Mouse (Mus musculus) stomach, postnatal 0 days (tissue): ENCODE results near the gene Usp4. TPM values are rescaled to one million over a fixed set of nuclear protein-coding genes. Genes with fewer than 3 reads are reported as not detected.
"Not testable (repeated sequence)": the region's sequence is repeated elsewhere in the genome, so short reads cannot be mapped to it uniquely, and the experiment has no call there.

Source experiments
- ATAC-seq: fragments of 200-750 bp; cut with Nextera tagmentation; 2 replicates; pipeline ENCODE4 v1.8.0; 2017; ENCODE audit not compliant: low FRiP score, low TSS enrichment
- DNase-seq: peaks from one replicate; pipeline ENCODE4 v3.0.0-alpha.2; 2016; ENCODE audit warnings: low spot score
- H3K27ac ChIP-seq: fragments of 300-500 bp; sonication (generic); replicated peaks from 2 replicates; pipeline ENCODE4 v1.5.1; 2014; ENCODE audit warnings: mild to moderate bottlenecking, control low read depth
- H3K27me3 ChIP-seq: fragments of 300-500 bp; sonication (generic); 2 replicates; pipeline ENCODE4 v1.6.1; 2014; ENCODE audit warnings: low read length; ENCODE audit not compliant: control insufficient read depth, insufficient read depth
- H3K36me3 ChIP-seq: fragments of 300-500 bp; sonication (generic); 2 replicates; pipeline ENCODE4 v1.6.1; 2014; ENCODE audit warnings: low read length, mixed read lengths; ENCODE audit not compliant: control insufficient read depth, insufficient read depth
- H3K4me1 ChIP-seq: fragments of 300-500 bp; sonication (generic); replicated peaks from 2 replicates; pipeline ENCODE4 v1.6.1; 2014; ENCODE audit warnings: antibody characterized with exemption; ENCODE audit not compliant: control insufficient read depth, insufficient read depth
- H3K4me2 ChIP-seq: fragments of 300-500 bp; sonication (generic); replicated peaks from 2 replicates; pipeline ENCODE4 v1.6.1; 2014; ENCODE audit warnings: low read depth, mild to moderate bottlenecking, control low read depth, moderate library complexity
- H3K4me3 ChIP-seq: fragments of 300-500 bp; sonication (generic); 2 replicates; pipeline ENCODE4 v1.5.1; 2014; ENCODE audit warnings: low read depth, low read length, control low read depth
- H3K9ac ChIP-seq: fragments of 300-500 bp; sonication (generic); 2 replicates; pipeline ENCODE4 v1.6.1; 2014; ENCODE audit warnings: mild to moderate bottlenecking, low read length, control low read depth, mixed read lengths
- H3K9me3 ChIP-seq: fragments of 300-500 bp; sonication (generic); 2 replicates; pipeline ENCODE4 v1.6.1; 2016; ENCODE audit warnings: low read length; ENCODE audit not compliant: control insufficient read depth
- CTCF ChIP-seq: IDR thresholded peaks from 2 replicates; pipeline ENCODE4 v1.5.1; 2016; ENCODE audit warnings: antibody characterized with exemption, low read depth, mild to moderate bottlenecking, moderate library complexity
- EP300 ChIP-seq: optimal IDR thresholded peaks from 2 replicates; pipeline ENCODE3; 2016; ENCODE audit warnings: antibody characterized with exemption
- WGBS: fragments of 180-500 bp; shearing (Covaris S2); extraction: QIAGEN DNeasy Blood & Tissue Kit; methylation state at CpG from one replicate; pipeline ENCODE4 v1.1.7; 2014; 5-methylcytosine and 5-hydroxymethylcytosine counted together
- polyA plus RNA-seq: library from polyadenylated mRNA; unstranded; fragments of >200 nt; fragmentation: Nextera tagmentation; extraction: Ambion mirVana; gene quantifications from 2 replicates; pipeline ENCODE4 v1.2.1, GENCODE M21; 2015

Usp4 gene
- polyA plus RNA-seq, 1 experiment from 2014 or later: 56.8 TPM

DNA sequence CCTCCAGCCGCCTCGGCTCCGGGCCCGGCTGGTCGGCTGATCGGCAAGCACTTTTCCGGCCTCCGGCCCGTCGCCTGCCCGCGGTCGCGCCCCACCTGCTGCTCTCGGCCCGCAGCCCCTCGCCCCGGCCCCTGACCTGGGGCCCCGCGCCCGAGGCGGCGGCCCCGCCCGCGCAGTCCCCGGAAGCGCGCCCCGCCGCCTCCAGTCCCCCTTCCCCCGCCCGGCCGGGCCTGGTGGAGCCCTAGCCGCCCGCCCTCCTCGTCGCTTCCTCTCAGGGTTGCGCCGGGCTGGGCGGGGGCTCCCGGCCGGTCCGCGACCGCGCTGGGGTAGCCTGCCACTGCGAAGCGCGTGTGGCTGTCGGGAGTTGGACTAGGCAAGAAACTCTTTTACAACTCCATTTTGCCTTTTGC, 41.1 kb upstream of the Usp4 start:
- peak; percentile 89 for DNase-seq
- no peak for TF ChIP-seq EP300
- TF ChIP-seq CTCF: no peak
- WGBS: under 1% methylated on average over 39 of the region's 51 CpGs
- peak; percentile 82 for ATAC-seq
- H3K4me3 ChIP-seq: peak overlapping the region; percentile 94
- H3K9ac ChIP-seq: peak overlapping the region; percentile 99
- no peaks in the 10 kb centered on the region for H3K9me3 ChIP-seq
- H3K27ac ChIP-seq: peak overlapping the region; percentile 100
- H3K4me2 ChIP-seq: peak overlapping the region; percentile 61
- H3K36me3 ChIP-seq: peaks cover 4% of the 10 kb centered on the region; the same call in 1 of the 2 replicates
- H3K4me1 ChIP-seq: peaks cover 7% of the 10 kb centered on the region
- H3K27me3 ChIP-seq: no peaks in the 10 kb centered on the region

DNA sequence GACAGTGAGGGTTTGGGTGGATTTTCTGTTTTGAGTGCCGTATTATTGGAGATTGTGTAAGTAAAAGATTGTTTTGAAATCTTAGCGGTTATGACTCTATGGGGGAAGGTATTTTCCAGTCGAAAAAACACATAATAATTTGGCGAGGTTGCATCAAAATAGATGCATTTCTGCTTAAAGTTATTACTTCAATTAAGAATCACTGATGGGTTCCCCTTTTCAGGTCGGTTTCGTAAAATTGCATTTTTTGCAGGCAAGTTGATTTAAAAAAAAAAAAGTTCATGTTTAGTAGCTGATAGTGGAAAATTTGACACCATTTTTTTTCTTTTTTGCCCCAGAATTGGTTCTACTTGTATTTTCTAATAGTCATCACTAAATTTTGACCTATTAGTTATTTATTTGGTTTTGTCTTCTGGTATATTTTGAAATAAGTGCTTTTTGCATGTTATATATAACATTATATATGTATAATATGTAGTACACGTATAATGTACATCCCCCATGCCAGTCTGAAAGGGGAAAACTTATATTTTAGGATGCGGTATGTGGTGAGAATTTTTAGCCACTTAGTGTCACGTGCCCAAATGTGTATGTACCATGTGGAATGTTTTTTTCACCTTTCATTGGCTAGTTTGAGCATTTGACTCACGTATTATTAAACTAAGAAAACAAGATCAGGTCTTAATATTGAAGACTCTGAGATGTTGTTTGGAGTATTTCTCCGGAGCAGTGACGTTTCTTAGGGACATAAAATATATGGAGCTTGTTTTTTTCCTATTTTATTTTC, 40.4 kb upstream of the Usp4 start:
- no peak for ATAC-seq

GRCm38 (mm10) chr9:108308141-108308540, 39.5 kb upstream of the Usp4 start:
- H3K9ac ChIP-seq: 0 out of 2 replicates have a peak overlapping the region, but pooled peaks have one; percentile 23
- 0 out of 2 replicates have a peak overlapping the region, but pooled peaks have one; percentile 14 for H3K27ac ChIP-seq
- H3K36me3 ChIP-seq: peaks cover 1% of the 10 kb centered on the region; the same call in 1 of the 2 replicates
- TF ChIP-seq CTCF (no peak), EP300 (no peak)
- no peaks in the 10 kb centered on the region for H3K9me3 ChIP-seq
- no peak for DNase-seq
- H3K4me1 ChIP-seq: peaks cover 7% of the 10 kb centered on the region
- 27% methylated on average over 2 of the region's 2 CpGs for WGBS
- no peaks in the 10 kb centered on the region for H3K27me3 ChIP-seq
- H3K4me3 ChIP-seq: peak overlapping the region; percentile 94
- ATAC-seq: no peak
- peak overlapping the region; percentile 61 for H3K4me2 ChIP-seq

More for the DNA sequence above, 40.4 kb upstream of the Usp4 start:
- H3K4me1 ChIP-seq: peaks cover 7% of the 10 kb centered on the region
- no peaks in the 10 kb centered on the region for H3K9me3 ChIP-seq
- peak overlapping the region; percentile 100 for H3K27ac ChIP-seq
- H3K36me3 ChIP-seq: peaks cover 4% of the 10 kb centered on the region; the same call in 1 of the 2 replicates
- peak overlapping the region; percentile 61 for H3K4me2 ChIP-seq
- H3K4me3 ChIP-seq: peak overlapping the region; percentile 94
- peak overlapping the region; percentile 99 for H3K9ac ChIP-seq
- H3K27me3 ChIP-seq: no peaks in the 10 kb centered on the region
- TF ChIP-seq EP300 (no peak), CTCF (no peak)
- DNase-seq: no peak
- WGBS: 2% methylated on average over 12 of the region's 12 CpGs

GRCm38 (mm10) chr9:108317572-108317971, 30.1 kb upstream of the Usp4 start:
- WGBS: 88% methylated on average over 3 of the region's 3 CpGs

GRCm38 (mm10) chr9:108318462-108318861, 29.2 kb upstream of the Usp4 start:
- no peak overlapping the region for H3K27ac ChIP-seq
- no peak overlapping the region for H3K9ac ChIP-seq
- no peaks in the 10 kb centered on the region for H3K4me1 ChIP-seq
- H3K9me3 ChIP-seq: no peaks in the 10 kb centered on the region
- H3K4me2 ChIP-seq: no peak overlapping the region
- 0 out of 2 replicates have a peak, but pooled peaks cover 2% of the 10 kb centered on the region for H3K36me3 ChIP-seq
- TF ChIP-seq CTCF (no peak), EP300 (no peak)
- H3K27me3 ChIP-seq: no peaks in the 10 kb centered on the region
- WGBS: 69% methylated on average over 2 of the region's 2 CpGs
- DNase-seq (no peak), ATAC-seq (no peak)
- H3K4me3 ChIP-seq: no peak overlapping the region

More at GRCm38 (mm10) chr9:108317572-108317971, 30.1 kb upstream of the Usp4 start:
- Histone ChIP-seq H3K36me3 (0 out of 2 replicates have a peak, but pooled peaks cover 2% of the 10 kb centered on the region), H3K27me3 (no peaks in the 10 kb centered on the region), H3K4me3 (no peak overlapping the region), H3K9ac (no peak overlapping the region), H3K27ac (no peak overlapping the region), H3K9me3 (no peaks in the 10 kb centered on the region), H3K4me2 (no peak overlapping the region), H3K4me1 (no peaks in the 10 kb centered on the region)
- DNase-seq: no peak
- no peak for ATAC-seq
- TF ChIP-seq EP300 (no peak), CTCF (peak; percentile 64)

GRCm38 (mm10) chr9:108322054-108322453, 25.6 kb upstream of the Usp4 start:
- peak; percentile 38 for TF ChIP-seq CTCF
- ATAC-seq, H3K4me2 ChIP-seq, H3K27ac ChIP-seq, H3K27me3 ChIP-seq, H3K9me3 ChIP-seq, H3K4me3 ChIP-seq, H3K9ac ChIP-seq, H3K4me1 ChIP-seq, DNase-seq, H3K36me3 ChIP-seq: not testable (repeated sequence)
- WGBS: 90% methylated on average over 7 of the region's 7 CpGs
